Mouse (Mus musculus) liver, postnatal 0 days (tissue): ENCODE results near the gene Olfr572.

Source experiments
- CTCF ChIP-seq: sonication (generic); IDR thresholded peaks from 2 replicates; pipeline ENCODE4 v1.5.1; 2016; ENCODE audit warnings: antibody characterized with exemption, low read depth
- EP300 ChIP-seq: IDR thresholded peaks from 2 replicates; pipeline ENCODE4 v1.6.1; 2016; ENCODE audit warnings: antibody characterized with exemption, low read depth, mild to moderate bottlenecking

DNA sequence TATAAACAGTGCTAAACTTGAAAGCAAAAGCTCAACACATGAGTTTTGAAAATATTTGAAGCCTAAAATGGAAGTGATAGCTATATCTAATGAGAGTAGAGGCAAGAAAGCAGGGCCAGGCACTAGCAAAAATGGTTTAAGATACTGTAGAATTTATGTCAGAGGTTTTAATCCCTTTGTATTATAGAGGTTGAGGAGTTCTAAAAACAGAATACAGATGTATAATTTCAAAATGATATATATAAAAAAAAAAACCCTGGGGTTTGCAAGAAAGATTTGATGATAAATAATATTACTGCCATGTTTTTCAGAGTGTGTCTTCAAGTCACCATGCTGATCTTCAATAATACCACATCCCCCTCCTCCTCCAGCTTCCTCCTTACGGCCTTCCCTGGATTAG, 24.0 kb downstream of the Olfr572 start, which contains the start of gene Olfr574:
- TF ChIP-seq CTCF (no peak), EP300 (no peak)
